Mouse (Mus musculus) lung, postnatal 0 days (tissue): ENCODE results near the gene Prickle4. TPM values are rescaled to one million over a fixed set of nuclear protein-coding genes. Genes with fewer than 3 reads are reported as not detected.

Experiments
- ATAC-seq: fragments of 200-750 bp; cut with Nextera tagmentation; 2 replicates; pipeline ENCODE4 v1.8.0; 2017; ENCODE audit warnings: moderate library complexity
- DNase-seq: peaks from one replicate; pipeline ENCODE4 v3.0.0-alpha.2; 2016; ENCODE audit warnings: low spot score
- H3K27ac ChIP-seq: fragments of 300-500 bp; sonication (generic); 2 replicates; pipeline ENCODE4 v1.5.1; 2014; ENCODE audit warnings: antibody characterized with exemption, mild to moderate bottlenecking, low read length, mixed read lengths
- H3K27me3 ChIP-seq: fragments of 300-500 bp; sonication (generic); replicated peaks from 2 replicates; pipeline ENCODE4 v1.6.1; 2014; ENCODE audit warnings: low read length, mixed read lengths; ENCODE audit not compliant: insufficient read depth
- H3K36me3 ChIP-seq: fragments of 300-500 bp; sonication (generic); 2 replicates; pipeline ENCODE4 v1.6.1; 2014; ENCODE audit warnings: low read length, mixed read lengths; ENCODE audit not compliant: insufficient read depth
- H3K4me1 ChIP-seq: fragments of 300-500 bp; sonication (generic); 2 replicates; pipeline ENCODE4 v1.6.1; 2014; ENCODE audit warnings: antibody characterized with exemption, low read depth, low read length, mixed read lengths; ENCODE audit not compliant: insufficient read depth
- H3K4me2 ChIP-seq: fragments of 300-500 bp; sonication (generic); replicated peaks from 2 replicates; pipeline ENCODE4 v1.6.1; 2014; ENCODE audit warnings: low read depth, mild to moderate bottlenecking, low read length, moderate library complexity, mixed read lengths
- H3K4me3 ChIP-seq: fragments of 300-500 bp; sonication (generic); 2 replicates; pipeline ENCODE4 v1.5.1; 2014; ENCODE audit warnings: low read depth, low read length
- H3K9ac ChIP-seq: fragments of 300-500 bp; sonication (generic); replicated peaks from 2 replicates; pipeline ENCODE4 v1.6.1; 2014; ENCODE audit warnings: low read depth, mild to moderate bottlenecking
- H3K9me3 ChIP-seq: fragments of 300-500 bp; sonication (generic); 2 replicates; pipeline ENCODE4 v1.6.1; 2016; ENCODE audit warnings: low read length, mixed read lengths
- CTCF ChIP-seq: IDR thresholded peaks from 2 replicates; pipeline ENCODE4 v1.5.1; 2016; ENCODE audit warnings: antibody characterized with exemption, mild to moderate bottlenecking
- EP300 ChIP-seq: IDR thresholded peaks from 2 replicates; pipeline ENCODE4 v1.6.1; 2016; ENCODE audit warnings: antibody characterized with exemption, mild to moderate bottlenecking, control low read depth
- WGBS: fragments of 180-500 bp; shearing (Covaris S2); extraction: QIAGEN DNeasy Blood & Tissue Kit; methylation state at CpG from one replicate; pipeline ENCODE4 v1.1.7; 2014; 5-methylcytosine and 5-hydroxymethylcytosine counted together
- polyA plus RNA-seq: library from polyadenylated mRNA; unstranded; fragments of >200 nt; fragmentation: Nextera tagmentation; extraction: Ambion mirVana; gene quantifications from 2 replicates; pipeline ENCODE4 v1.2.1, GENCODE M21; 2015

Gene Prickle4
- polyA plus RNA-seq, 1 experiment from 2014 or later = 0.94 TPM

DNA sequence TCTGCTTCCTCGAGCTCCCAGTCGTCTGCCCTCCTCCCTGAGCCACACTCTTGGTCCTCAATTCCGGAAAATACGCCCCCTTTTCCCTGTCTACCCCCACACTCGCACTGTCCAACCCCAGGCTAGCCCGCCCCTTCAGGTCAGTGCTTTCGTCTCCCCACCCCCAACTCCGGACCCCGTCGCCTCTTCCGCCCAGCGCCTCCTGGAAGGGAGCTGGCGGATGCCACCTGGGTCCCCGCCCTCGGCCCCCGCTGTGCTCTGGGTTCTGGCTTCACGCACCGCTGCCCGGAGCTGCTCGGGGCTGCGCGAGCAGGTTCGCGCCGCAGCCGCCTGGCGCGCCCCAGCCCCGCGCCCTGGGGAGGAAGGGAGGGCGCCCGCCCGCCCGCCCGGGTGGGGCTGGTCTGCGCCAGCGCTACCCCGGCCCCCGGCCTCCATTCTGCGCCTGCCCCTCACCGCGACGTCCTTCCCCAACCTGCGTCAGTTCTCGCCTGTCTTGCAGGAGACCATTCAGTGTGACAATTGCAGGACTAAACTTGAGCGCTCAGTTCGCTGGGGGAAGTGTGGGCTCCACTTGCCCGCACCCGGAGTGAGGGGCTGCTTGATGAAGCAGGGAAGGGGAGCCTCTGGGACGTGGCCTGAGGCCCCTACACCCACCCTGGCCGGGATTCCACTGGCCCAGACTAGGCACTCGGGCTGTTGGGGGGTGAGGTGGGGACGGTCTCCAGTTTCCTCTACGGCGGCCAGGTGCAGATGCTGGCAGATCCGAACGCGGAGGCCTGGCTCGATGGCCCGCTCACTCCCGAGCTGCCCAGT, 43.7 kb upstream of the Prickle4 start:
- peak overlapping the region; percentile 12; the same call in 1 of the 2 replicates for H3K9ac ChIP-seq
- no peaks in the 10 kb centered on the region for H3K9me3 ChIP-seq
- H3K4me3 ChIP-seq = peak overlapping the region; percentile 85
- peak overlapping the region; percentile 85; the same call in 1 of the 2 replicates for H3K27ac ChIP-seq
- H3K4me2 ChIP-seq = peak overlapping the region; percentile 99
- peaks cover 4% of the 10 kb centered on the region; the same call in 1 of the 2 replicates for H3K4me1 ChIP-seq
- DNase-seq = peak; percentile 47
- TF ChIP-seq CTCF = no peak
- no peak for TF ChIP-seq EP300
- no peaks in the 10 kb centered on the region for H3K36me3 ChIP-seq
- 1% methylated on average over 46 of the region's 61 CpGs for WGBS
- ATAC-seq = peak; percentile 10
- no peaks in the 10 kb centered on the region for H3K27me3 ChIP-seq

DNA sequence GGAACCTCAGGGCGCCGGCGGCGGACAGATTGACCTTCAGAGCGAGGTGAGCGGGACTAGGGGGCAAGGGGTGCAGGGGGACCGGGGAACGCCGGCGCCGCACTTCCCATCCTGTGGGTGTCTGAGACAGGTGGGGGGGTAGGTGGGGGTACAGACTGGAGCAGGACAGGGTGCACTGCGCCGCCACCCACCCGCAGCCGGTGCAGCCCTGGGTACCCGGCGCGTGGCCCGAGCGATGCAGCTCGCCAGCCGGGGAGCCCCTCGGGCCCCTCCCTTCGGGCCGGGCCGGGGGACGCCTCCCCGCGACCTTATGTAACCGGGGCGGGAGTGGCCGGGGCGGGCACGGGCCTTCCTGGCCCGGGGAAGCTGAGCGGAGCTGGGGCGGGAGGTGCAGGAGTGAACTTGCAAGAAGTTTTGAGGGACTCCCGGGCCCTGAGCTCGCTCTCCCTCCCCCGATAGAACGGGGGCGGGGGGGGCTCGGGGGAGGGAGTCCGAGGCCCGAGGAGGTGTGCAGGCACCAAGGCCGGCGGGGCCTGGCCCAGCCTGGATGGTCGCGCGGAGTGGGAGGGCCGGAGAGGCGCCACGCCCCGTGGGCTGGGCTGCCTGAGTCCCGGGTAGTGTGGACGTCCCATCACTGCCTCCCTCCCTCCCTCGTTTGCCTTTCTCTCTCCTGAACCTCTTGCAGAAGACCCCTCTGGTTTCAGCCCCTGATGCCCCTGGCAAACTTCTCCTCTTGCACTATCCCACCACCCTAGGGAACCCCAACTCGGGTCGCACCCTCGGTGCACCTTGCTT, 42.9 kb upstream of the Prickle4 start:
- TF ChIP-seq EP300 (no peak), CTCF (no peak)
- Histone ChIP-seq H3K9me3 (no peaks in the 10 kb centered on the region), H3K9ac (peak overlapping the region; percentile 69), H3K27ac (peak overlapping the region; percentile 85), H3K4me3 (peak overlapping the region; percentile 85), H3K4me1 (peaks cover 4% of the 10 kb centered on the region; the same call in 1 of the 2 replicates), H3K4me2 (peak overlapping the region; percentile 99), H3K36me3 (no peaks in the 10 kb centered on the region), H3K27me3 (no peaks in the 10 kb centered on the region)
- ATAC-seq (peak; percentile 90), DNase-seq (peak; percentile 90)
- under 1% methylated on average over 32 of the region's 60 CpGs for WGBS

DNA sequence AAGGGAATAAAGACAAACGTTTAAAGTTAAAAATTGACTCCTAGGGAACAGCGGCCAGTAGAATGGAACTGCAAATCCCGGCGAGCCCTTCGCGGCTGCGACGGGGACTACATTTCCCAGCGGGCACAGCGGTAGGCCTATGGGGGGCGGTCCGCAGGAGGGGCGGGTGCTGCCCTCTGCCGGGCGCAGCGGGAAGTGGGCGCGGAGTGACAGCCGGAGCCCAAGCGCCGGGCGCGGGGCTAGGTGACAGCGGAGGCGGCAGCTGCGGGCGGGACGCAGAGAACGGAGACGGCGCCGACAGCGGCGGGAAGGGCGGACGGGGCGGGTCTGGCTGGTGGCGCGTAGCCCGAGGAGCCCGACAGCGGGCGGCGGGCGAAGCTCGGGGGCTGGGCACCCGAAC, 42.3 kb upstream of the Prickle4 start, which contains the start of gene Tfeb:
Gene Tfeb, plus strand, starts transcription at position 175 of the 400 bp plus-strand sequence.
- Histone ChIP-seq H3K36me3 (no peaks in the 10 kb centered on the region), H3K4me1 (peaks cover 4% of the 10 kb centered on the region; the same call in 1 of the 2 replicates), H3K4me2 (peak within 1 kb of the TSS; percentile 99), H3K4me3 (peak within 1 kb of the TSS; percentile 85), H3K9ac (peak within 1 kb of the TSS; percentile 69), H3K27me3 (no peaks in the 10 kb centered on the region), H3K9me3 (no peaks in the 10 kb centered on the region), H3K27ac (peak within 1 kb of the TSS; percentile 85)
- ATAC-seq (peak; percentile 88), DNase-seq (peak; percentile 95)
- TF ChIP-seq EP300 = no peak
- peak; percentile 95 for TF ChIP-seq CTCF
- 0% methylated on average over 32 of the region's 47 CpGs for WGBS

DNA sequence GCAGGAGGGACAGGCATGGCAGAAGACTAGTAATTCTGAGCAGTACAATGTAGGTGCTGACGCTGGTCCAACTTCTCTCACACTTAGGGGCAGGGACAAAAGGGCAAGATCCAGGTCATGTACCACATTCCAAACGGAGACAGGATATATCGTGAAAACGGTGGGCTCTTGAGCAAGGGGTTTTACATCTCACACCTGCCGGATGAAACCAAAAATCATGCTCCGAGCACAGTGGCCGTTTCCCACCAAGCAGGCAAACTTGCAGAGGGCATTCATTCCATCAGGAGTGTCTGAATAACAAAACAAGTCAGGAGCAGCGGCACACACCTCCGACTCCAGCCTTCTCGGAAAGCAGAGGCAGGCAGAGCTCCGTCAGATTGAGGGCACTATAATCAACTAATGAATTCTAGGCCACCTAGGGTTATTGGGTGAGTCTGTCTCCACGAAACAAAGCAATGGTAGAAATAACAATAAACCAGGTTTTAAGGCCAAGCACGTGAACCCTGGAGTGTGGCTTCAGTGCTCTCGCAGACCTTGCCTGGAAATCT, 41.1 kb upstream of the Prickle4 start:
- Histone ChIP-seq H3K4me2 (no peak overlapping the region), H3K27me3 (no peaks in the 10 kb centered on the region), H3K9me3 (no peaks in the 10 kb centered on the region), H3K4me1 (peaks cover 4% of the 10 kb centered on the region; the same call in 1 of the 2 replicates), H3K4me3 (no peak overlapping the region), H3K9ac (no peak overlapping the region), H3K27ac (no peak overlapping the region), H3K36me3 (no peaks in the 10 kb centered on the region)
- DNase-seq (no peak), ATAC-seq (no peak)
- WGBS = 74% methylated on average over 14 of the region's 14 CpGs
- TF ChIP-seq CTCF = no peak
- TF ChIP-seq EP300 = no peak

DNA sequence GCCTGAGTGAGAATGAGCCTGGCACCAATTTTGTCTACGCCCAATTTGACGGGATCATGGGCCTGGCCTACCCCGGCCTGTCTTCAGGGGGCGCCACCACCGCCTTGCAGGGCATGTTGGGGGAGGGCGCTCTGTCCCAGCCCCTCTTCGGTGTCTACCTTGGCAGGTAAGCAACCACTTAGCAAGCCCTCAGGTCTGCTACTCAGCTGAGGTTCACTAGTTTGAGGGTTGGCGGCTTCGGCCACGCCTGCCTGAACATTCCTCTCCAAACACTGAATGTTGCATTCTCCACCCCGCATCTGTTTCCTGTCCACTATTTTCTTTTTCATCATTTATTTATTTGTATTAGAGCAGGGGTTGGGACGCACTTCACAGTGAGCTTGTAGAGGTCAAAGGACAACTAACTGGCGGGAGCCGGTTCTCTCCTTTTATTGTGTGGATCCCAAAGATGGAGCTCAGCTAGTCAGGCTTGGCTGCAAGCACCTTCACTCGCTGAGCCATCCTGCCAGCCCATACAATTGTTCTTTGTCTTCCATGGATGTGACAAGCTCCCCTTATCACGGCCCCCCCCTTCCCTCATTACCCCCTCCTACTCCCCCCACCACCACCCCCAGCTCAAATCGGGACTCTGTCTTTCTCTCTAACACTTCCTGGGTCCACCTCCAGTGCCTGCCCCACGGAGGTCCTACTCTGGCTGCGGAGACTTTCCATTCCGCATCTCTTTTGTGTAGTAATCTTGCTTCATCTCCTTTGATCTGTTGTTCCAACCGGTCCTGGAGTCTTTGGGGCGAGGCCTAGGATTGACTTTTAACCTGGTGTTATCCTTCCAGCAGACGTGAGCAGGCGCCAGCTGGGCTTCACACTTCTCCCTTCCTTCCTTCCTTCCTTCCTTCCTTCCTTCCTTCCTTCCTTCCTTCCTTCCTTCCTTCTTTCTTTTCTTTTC, 36.4 kb upstream of the Prickle4 start:
- Histone ChIP-seq H3K9ac (no peak overlapping the region), H3K27ac (no peak overlapping the region), H3K4me1 (no peaks in the 10 kb centered on the region), H3K9me3 (no peaks in the 10 kb centered on the region), H3K36me3 (no peaks in the 10 kb centered on the region), H3K4me3 (no peak overlapping the region), H3K4me2 (no peak overlapping the region), H3K27me3 (no peaks in the 10 kb centered on the region)
- TF ChIP-seq CTCF = peak; percentile 62
- TF ChIP-seq EP300 = no peak
- DNase-seq (peak; percentile 76), ATAC-seq (peak; percentile 83)
- 39% methylated on average over 24 of the region's 24 CpGs for WGBS
